Mouse (Mus musculus) liver, adult (tissue): ENCODE measurements around the gene Fbxl2.

Experiments used
- GATA4 ChIP-seq: IDR thresholded peaks from 2 replicates; pipeline ENCODE4 v1.6.1; 2014; ENCODE audit warnings: mild to moderate bottlenecking, low read length; ENCODE audit not compliant: insufficient replicate concordance

The Fbxl2 gene

DNA sequence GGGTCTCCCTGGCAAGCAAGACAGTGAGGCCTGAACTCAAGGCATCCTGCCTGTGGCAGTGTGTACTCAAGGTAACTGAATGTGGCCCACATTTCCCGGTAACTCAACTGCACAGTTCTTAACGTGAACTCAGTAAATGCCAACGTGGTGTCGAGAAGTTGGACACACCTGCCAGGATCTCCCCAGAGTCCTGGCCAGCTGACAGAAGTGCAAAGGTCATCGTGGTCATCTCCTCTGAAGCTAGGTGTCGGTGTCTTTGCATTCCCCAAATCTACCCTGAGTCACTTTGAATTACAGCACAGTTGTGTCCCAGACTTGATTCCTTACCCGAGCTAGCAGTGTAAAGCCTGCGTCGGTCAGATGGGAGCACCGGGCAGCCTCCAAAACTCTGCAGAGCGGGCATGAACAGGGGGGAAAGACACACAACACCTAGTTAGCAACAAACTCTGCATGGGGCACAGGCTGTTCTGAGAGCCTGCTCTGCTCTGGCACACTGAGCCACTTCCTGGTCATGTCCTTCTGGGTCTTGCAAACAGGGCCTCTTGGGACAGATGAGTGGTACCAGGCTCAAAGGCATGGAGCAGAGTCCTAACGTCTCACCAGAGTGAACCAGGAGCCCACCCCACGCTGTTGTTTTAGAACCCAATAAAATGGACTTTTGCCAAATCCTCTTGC lies 60.9 kb downstream of the Fbxl2 start:
- TF ChIP-seq GATA4 = no peak

DNA sequence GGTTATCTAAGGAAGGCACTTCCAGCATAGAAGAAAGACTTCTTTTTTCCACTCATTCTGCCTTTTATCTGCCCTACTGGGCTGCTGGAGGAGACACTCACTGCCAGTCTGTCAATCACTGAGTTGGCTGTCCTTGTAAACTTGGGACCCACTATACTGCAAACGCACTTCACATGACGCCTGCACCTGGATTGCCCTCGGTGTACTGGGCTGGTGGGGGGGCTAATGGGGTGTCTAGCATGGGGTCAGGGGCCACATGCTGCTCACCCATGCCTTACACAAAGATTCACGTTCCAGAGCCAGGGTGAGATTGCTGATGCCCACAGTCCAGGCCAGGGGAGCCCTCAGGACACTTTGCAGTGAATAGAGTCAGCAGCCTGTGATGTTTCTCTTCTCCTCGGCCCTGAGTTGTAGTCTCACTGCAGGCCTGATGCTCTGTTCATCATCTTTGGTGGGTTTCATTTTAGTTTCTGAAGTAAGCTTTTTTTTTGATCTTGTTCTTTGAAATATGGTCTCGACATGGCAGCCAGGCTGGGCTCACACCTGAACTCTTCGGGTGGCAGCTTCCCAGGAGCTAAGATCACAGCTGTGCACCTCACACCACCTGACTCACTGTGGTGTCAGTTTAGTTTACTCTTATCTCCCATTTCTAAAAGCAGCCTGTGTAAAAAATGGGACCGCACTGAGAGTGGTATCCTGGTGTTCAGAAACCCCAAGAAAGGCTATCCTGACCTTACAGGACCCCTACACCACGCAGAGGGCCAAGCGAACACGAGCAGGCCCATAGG lies 62.9 kb downstream of the Fbxl2 start:
- TF ChIP-seq GATA4 = no peak

DNA sequence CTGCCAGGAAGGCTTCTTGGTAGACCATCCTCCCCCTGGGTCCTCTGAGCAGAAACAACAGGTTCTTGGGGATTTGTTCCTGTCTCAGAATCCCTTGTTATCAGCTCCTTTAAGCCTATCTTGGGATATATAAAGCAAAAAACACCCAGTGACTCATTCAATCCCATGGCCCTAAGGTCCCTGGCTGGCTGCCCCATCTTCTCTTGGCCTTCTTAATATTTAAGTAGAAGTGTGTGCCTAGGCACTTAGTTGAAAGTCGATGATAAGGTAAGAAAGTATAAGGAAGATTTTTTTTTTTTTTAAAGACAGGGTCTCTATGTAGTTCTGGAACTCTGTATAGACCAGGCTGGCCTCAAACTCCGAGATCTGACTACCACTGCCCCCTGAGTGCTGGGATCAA lies 63.5 kb downstream of the Fbxl2 start:
- no peak for TF ChIP-seq GATA4

DNA sequence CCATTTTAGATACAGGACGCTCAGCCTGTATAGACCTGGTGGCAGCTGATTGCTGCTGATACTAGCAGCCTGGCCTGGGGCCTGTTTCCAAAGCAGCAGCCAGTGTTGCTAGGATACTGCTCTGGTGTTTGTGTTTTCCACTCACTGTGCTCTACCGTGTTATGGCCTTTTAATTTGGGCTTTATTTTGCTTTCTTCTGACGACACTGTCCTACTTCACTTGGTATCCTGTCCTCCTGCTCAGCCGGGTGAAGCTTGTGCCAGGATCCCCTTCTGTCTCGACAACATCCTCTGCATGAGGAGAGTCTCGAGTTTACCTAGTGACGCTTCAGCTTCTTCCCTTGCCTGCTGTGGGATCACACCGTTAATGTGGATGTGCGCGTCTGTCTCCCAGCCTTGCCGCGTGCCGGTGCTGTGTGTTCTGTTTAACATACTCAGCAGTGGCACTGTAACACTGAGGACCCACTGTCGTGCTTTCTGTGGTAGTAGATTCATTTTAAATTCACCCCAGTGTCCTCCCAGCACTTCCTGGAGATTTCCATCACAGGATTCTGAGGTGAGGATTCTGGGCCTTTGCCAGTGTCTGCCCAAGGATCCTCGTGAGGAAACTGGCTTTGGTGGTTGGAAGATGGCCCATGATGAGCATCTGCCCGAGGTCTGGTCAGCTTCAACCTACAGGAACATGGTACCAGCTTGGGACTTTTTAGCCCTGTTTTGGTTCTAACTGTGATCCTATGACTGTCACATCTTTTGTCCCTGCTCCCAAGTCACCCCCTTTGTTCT lies 64.7 kb downstream of the Fbxl2 start:
- no peak for TF ChIP-seq GATA4

DNA sequence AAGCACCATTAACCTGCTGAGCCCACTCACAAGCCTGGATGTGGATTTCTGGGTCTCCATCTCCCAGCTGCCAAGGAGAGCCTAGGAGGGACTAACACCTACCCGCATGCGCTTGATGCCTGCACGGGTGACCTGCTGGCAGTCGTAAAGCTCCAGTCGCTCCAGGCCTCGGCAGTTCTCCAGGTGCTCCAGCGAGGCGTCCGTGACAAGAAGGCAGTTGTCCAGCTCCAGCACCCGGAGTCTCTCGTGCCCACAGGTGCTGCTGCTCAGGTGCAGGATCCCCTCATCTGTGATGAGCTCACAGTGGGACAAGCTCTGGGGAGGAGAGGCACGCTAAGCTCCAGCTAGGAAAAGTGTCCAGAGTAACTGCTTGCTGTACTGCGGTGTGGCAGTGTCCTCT lies 66.6 kb downstream of the Fbxl2 start:
- no peak for TF ChIP-seq GATA4

DNA sequence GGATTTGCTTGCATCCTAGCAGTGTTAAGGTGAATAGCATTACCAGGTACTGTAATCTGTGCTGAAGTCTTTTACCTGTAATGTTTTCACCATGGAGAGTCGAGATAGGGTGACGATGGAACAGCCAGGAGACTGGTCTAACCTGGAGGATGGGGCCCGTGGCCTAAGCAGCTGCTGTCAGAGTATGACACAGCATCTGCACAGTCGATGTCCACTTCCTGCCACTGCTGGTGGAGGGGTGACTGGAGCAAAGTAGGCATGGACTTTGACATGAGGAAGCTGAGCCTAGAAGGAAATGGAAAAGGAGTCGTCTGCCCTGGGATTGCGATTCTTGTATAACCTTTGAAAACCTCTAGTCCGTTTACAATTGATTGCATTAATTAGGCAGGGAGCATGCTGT lies 67.3 kb downstream of the Fbxl2 start:
- TF ChIP-seq GATA4 = no peak

DNA sequence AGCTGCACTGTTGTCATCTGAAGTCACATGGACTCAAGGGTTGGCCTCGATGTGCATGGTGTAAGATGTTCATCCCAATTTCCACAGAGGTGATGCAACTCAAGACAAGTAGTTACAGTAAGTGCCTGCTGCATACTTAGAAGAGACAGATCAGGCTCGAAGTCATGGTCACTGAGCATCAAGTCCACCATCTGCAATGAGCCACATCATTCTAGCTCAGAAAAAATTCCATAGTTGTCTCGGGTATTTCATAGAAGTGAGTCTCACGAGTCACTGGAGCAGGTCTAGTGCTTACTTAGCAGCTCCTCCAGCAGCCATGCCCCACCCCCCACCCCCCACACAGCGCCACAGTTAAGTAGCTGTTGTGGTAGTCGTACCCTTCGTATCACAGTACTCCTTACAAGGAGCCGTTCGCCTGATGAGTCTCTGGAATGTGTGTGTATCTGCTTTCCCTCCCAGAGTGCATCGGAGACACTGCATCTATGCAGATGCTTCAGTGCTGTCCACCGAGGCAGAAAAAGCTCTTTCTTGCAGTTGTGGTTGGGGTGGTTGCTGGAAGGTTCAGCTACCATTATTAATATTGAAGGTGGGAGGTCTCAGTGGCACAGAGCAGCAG lies 68.7 kb downstream of the Fbxl2 start:
- no peak for TF ChIP-seq GATA4

DNA sequence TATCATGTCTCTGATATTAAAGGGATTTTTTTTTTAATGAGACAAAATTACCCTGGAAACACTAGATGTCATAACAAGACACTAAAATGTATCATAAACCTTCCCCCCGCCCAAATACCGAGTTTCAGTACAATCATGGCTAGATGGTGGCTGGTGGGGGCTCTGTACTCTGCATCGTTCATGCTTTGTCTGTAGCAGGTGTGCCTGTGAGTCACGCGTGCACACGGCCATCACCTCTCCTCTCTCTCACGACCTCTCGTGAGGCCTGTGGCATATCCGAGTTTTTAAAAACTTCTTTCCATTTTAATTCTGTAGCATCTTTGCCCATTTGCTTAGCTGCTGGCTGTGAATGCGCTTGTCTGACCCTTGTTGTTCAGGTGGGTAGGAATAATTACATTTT lies 69.7 kb downstream of the Fbxl2 start:
- TF ChIP-seq GATA4 = no peak

DNA sequence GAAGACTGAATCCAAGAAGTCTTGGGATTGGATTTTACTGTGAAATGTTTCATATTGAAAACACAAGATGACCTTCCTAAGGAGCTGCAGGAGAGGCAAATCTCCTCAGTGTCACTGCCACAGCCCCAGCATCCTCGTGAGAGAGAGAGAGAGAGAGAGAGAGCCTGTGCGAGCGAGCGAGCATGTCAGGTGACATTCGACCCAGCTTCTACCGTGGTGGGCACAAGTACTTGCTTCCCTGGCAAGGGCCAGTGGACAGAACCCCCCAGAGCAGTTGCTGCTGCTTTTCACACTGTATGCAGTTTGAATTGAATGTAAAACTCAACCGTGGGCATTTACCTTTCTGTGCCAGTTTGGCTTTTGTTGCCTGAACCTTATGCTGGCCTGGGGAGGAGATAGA lies 70.5 kb downstream of the Fbxl2 start:
- TF ChIP-seq GATA4 = no peak

DNA sequence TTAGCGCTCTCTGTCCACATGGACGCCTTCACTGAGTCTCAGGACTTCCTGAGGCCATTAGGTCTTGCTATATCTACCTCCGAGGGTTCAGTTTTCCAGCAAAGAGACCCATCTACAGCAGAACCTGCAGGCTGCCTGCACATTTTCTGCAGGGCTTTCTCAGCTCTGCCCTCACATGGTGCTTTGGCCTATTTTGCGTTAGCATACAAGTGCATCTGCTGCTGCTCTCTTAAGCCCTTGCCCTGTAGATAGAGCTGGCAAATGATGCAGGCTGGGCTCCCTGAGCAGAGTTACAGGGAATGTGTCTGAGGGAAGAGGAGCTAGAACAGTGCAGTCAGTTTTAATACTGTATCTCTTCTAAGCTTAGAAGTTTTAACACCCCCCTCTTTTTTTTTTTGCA lies 71.0 kb downstream of the Fbxl2 start:
- TF ChIP-seq GATA4 = no peak

DNA sequence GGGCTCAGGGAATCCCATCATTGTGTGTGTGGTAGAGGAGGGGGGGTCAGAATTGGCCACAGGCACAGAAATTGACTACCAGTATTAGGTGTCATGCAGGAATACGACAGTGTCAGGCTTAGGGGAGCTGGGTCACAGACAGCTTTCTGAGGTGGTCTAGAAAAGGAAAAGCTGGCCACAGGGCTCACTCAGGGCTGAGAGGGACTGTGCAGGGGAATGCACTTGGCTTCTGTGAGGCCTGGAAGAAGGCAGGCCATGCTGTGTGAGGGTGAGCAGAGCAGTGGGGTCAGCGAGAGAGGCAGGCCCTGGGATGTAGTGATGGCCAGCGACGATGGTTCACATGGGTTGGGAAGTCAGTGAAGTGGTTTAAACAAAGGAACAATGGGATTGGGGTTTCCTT lies 72.1 kb downstream of the Fbxl2 start:
- TF ChIP-seq GATA4 = no peak

DNA sequence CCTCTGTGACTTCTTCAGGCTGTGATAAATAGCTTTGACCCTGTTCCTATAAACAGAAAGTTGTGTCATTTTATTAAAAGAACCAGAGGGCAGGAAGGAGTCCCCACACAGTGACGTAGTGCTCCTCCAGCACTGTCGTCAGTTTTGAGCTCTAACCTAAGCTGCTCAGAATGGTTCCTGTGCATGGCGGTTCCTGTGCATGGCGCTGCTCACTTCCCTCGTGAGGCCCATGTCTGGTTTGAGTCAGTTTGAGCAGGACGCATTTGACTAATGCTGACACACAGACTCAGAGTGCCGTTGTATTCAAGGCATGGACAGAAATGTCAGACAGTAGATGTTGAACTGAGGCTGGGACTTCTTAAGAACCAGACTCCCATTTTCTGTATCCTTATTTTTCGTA lies 74.4 kb downstream of the Fbxl2 start:
- TF ChIP-seq GATA4 = no peak

DNA sequence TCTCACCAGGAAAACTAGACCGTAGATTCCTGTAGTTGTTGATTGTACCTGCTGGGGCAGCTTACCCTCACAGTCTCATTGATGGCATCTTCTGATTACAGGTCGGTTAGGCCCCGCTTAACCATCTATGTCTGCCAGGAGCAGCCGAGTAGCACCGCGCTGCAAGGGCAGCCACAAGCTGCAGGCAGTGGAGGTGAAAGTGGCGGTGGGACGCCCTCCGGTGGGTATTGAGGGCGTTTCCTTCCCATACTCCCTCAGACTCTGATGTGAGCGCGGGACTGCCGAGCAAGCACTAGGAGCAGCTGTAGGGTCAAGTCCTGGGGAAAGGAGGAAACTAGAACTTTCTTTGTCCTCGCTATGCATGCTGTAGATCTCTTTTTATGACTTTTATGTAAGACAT lies 76.0 kb downstream of the Fbxl2 start:
- no peak for TF ChIP-seq GATA4

DNA sequence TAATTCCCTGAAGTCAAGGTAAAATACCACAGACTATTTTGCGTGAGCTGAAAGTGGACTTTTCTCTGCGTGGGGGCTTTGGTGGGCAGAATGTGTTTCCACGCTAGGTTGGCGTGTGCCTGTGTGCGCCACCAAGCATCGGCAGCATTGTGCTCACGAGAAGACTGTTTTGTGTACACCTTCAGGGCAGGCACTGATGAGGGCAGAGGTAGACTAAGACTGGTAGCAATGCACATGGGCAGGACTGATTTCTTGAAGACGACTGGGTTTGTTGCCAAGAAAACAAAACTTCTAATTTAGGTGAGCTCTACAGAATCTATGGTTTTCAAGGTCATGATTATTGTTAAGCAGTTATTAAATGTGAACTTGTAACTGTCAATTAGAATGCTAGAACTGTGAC lies 76.6 kb downstream of the Fbxl2 start:
- no peak for TF ChIP-seq GATA4

DNA sequence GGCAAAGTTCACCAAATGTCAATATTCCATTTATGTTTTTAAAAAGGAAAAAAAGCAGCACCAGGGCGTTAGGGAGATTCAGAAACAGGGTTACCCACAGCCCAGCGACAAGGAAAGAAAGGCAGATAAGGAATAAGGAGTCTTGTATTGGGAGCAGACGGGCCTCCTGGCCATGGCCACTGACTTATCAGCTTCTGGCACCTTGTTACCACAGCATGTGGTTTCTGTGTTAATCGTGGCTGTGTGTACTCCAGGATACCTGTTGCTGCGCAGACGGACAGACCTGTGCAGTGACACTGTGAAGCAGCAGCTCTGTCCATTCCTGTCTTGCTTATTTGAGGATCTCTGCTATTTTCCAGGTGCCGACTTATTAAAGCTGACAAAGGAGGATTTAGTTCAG lies 77.0 kb downstream of the Fbxl2 start:
- TF ChIP-seq GATA4 = no peak

DNA sequence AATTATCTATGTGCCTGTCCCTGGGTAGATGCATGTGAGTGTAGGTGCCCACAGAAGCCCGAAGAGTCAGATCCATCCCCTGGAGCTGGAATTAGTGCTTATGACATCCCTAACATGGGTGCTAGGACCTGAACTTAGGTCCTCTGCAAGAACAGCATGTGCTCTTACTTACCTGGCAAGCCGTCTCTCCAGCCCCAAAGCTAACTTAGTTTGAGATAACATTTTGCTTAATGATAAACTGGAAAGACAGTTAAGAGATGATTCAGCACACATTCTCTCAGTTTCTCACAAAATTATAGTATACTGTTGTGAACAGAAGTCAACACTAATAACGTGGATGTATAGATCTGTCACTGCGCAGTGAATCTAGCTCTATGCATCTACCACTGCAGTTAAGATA lies 79.2 kb downstream of the Fbxl2 start:
- TF ChIP-seq GATA4 = no peak

DNA sequence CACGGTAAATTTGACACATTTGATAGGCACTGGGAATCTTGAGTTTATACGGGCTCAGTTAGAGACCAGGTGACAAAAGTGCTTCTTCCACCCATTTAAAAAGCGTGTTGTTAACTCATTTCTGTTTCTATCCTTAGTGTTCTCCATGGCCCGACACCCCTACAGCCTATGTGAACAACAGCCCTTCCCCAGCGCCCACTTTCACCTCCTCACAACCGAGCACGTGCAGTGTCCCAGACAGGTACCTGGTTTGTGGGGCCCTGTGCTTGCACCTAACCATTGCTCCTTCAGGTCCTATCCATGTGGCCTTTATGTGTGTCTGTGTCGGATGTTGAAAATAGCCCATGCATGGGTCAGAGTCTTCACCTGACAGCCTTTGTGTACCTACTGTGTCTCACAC lies 81.6 kb downstream of the Fbxl2 start:
- TF ChIP-seq GATA4 = no peak
